Mouse (Mus musculus) frontal cortex, postnatal 10 days (tissue): ENCODE results near the gene Cdc26.
A peak's percentile ranks its signal among the peaks of the same experiment; 100 is the strongest.

Experiments used
- DNase-seq, 2 experiments: peaks; one replicate each; pipeline ENCODE4 v3.0.0; 2022; ENCODE audit warnings: low spot score in 2 of 2, mixed read lengths in 1 of 2

The Cdc26 gene

GRCm38 (mm10) chr4:62361571-62361970 is 46.9 kb downstream of the Cdc26 start:
- DNase-seq: no peak

- no peak for DNase-seq
These were observed 47.5 kb downstream of the Cdc26 start for GRCm38 (mm10) chr4:62360805-62361455.

- peak; percentile 96 for DNase-seq
These were observed 48.2 kb downstream of the Cdc26 start, which contains the start of the genes Fkbp15 and Slc31a1 for GRCm38 (mm10) chr4:62360088-62360804. Fkbp15 (minus strand) TSS chr4:62360548. Slc31a1 (plus strand) TSS chr4:62360727.

- no peak for DNase-seq
These were observed 49.1 kb downstream of the Cdc26 start for GRCm38 (mm10) chr4:62359256-62359775.

- DNase-seq: no peak
These were observed 50.8 kb downstream of the Cdc26 start for GRCm38 (mm10) chr4:62357631-62358148.

- DNase-seq: no peak
These were observed 59.1 kb downstream of the Cdc26 start for GRCm38 (mm10) chr4:62349371-62349770.

- no peak for DNase-seq
These were observed 60.1 kb downstream of the Cdc26 start for GRCm38 (mm10) chr4:62348329-62348705.

GRCm38 (mm10) chr4:62347605-62348328 is 60.7 kb downstream of the Cdc26 start:
- no peak for DNase-seq

GRCm38 (mm10) chr4:62345827-62346226 is 62.6 kb downstream of the Cdc26 start:
- DNase-seq: no peak

- no peak for DNase-seq
These were observed 64.4 kb downstream of the Cdc26 start for GRCm38 (mm10) chr4:62344000-62344399.

- no peak for DNase-seq
These were observed 69.9 kb downstream of the Cdc26 start for GRCm38 (mm10) chr4:62338536-62338935.
